Mouse (Mus musculus): ENCODE data around the gene Atp6v1g2. TPM values are rescaled to one million over a fixed set of nuclear protein-coding genes. Genes with fewer than 3 reads are reported as not detected.
A peak's percentile ranks its signal among the peaks of the same experiment; 100 is the strongest.
"Not testable (repeated sequence)": the region's sequence is repeated elsewhere in the genome, so short reads cannot be mapped to it uniquely, and the experiment has no call there.

Atp6v1g2 gene
- total RNA-seq, 2 experiments from 2014 or later = 8.0 to 9.3 TPM

DNA sequence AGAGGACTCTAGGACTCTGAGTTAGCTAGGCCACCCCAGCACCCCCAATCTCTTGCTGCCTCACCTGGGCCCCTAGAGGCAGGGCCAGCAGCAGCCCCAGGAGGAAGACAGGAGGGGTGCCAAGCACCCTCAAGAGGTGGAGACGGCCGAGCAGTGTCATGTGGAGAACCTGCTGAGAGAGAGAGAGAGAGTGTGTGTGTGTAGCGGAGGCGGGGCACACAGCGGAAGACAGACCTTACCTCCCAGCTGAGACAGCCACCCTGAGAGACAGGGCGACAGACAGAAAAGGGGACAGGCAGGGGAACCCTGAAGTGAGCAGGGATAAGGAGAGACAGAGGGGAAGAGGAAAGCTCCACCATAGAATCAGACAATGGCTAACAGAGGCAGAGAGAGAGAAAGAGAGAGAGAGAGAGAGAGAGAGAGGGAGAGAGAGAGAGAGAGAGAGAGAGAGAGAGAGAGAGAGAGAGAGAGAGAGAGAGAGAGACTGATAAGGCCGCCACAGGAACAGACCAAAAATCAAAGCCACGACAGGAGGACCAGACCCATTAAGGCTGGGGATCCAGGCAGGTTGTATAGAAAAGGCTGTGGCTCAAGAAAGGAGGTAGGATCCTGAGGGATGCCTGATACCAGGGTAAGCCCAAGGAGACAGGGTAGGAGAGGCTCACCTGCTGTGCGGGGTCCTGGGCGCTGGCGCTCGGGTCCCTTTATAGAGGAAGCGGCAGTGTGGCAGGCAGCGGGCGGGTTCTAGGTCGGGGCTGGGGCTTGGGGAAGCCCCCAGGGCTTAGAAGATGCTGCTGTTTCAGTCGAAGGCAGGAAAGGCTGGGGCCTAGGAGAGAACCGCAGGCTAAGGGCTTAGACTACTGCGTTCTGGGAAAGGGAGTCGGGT lies 28.7 kb upstream of the Atp6v1g2 start, which contains the start of gene Lta:
TSS of gene Lta (minus strand) at position 858 of the 886 bp plus-strand sequence.
- DNase-seq = no peak

DNA sequence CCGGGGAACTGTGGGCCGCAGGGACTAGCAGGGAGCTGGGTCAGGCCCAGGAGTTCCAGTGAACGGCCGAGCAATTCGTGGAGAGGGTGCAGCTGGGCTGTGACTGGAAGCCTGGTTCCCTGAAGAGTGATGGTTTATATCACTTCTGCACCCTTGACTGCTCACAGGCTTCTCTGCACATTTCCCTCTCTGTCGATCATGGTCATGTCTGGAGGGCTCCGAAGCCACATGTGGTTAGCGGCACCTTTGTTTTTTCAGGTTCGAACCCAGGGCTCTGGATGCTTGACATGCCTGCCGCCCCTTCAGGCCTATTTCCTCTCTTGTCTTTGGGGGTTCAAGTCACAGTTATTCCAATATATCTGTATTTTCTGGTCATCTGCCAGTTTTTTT lies 28.1 kb upstream of the Atp6v1g2 start:
- no peak for DNase-seq

GRCm38 (mm10) chr17:35209785-35210535 lies 23.5 kb upstream of the Atp6v1g2 start:
- no peak for DNase-seq

DNA sequence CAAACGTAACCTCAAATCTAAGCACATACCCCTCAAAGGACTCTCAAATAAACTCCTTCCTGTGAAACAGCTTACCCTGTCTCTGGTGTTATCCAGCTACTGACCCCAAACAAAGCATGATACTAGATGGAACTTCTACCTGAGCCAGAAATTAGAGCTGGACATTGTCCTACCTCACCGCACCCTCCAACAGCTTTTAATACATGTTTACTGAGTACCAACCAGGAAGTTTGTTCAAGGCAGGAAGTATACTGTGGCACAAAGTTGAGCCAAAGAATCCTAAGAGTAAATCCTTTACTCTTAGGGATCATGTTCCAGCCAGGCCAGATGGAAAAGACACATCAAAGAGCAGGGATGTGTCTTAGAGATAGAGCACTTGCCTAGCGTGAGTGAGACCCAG lies 22.9 kb upstream of the Atp6v1g2 start:
- DNase-seq = no peak

DNA sequence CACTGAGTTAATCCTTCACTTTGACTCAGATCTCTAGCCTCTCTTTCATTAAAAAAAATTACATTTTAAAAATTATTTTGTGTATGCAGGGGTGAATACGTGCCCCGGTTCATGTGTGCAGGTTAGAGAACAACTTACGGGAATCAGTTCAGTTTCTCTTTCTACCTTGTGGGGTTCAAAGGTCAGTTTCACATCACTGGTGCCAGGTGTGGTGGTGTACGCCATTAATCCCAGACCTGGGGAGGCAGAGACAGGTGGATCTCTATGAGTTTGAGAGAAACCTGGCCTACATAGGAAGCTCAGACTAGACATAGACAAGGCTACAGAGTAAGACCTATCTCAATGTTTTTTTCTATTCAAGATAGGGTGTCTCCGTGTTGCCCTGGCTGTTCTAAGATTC lies 20.4 kb upstream of the Atp6v1g2 start:
- DNase-seq = no peak

- peak; percentile 56 for DNase-seq
Observed at GRCm38 (mm10) chr17:35218516-35219193, 14.8 kb upstream of the Atp6v1g2 start.

DNA sequence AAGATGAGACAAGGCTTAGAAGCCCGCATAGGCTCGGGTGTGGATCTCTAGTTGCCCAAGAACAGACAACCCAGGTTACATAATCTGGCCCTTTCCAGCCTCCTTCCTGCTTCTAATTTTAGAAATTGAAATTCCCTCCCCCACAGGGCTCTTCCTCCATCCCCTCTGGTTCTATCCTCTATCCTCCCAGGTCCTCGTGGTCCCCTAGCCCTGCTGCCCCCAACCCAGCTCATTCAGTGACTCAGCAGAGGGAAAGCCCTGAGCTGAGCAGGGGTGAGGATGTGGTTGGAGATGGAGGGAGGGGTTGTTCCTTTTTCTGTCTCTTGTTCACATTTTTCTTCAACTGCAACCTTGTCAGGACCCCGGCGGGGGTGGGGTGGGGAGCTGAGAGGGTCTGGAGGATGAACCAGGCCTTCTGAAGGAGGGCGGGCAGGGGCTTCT lies 13.8 kb upstream of the Atp6v1g2 start:
- DNase-seq = no peak

GRCm38 (mm10) chr17:35220156-35220952 lies 13.1 kb upstream of the Atp6v1g2 start, which contains the start of gene Gm16181:
Gm16181 (plus strand) TSS chr17:35220834.
- peak; percentile 68 for DNase-seq

DNA sequence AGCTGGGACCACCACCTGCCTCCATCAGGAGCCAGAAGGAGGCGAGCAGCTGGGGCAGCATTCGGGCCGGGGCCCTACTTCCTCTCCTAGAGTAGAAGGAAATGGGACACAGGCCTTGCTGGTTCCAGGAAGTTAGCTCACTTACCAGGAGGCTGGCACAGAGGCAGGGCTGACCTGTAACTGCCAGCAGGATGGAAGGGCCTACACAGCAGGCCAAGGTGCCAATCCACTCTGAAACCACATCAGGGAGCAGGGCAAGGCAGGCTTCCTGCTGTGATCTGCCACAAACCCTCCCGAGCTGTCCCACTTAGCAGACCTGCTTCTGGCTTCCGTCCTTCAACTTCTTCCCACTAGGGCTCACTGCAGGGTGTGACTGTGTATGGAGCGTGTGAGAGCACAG lies 11.2 kb upstream of the Atp6v1g2 start:
- no peak for DNase-seq

GRCm38 (mm10) chr17:35224641-35225040 lies 8.8 kb upstream of the Atp6v1g2 start:
- DNase-seq = no peak

DNA sequence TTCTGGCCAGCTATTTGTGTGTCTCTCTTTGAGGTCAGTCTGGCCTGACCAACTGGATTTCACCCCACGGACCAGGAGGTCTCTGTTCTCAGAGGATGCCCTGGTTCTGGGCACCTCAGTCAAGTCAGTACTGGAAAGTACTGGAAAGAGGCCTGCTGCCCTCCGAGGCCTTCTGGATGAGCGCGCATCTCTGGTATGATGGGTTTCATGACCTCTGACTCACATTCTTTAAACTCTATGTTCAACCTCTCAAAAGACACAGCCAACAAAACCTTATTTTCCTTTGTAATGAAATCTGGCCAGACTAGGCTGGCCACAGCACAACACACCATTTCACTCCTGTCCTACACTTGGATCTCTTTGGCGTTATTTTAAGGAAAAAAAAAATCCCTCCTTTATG lies 8.0 kb upstream of the Atp6v1g2 start:
- no peak for DNase-seq

DNA sequence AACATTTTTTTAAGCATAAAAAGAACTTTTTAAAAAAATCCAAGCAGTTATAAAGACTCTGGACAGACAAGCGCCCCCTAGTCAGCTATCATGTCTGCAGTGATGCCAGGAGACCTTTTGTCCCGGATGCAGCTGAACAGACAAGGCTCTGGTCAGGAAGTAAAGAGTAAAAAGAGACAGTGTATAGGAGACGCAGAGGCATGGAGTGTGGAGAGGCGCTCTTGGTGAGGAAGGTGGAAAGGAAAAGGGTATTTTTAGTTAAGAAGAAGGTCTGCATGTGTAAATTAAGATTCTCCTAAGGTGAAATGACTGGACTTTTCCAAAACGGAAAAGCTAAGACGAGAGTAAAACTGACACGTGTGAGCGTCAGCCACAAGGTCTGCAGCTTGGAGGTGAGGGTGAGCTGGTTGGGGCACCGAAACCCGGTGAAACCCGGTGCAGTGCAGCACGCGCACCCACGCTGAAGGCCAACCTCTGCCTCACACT lies 6.9 kb upstream of the Atp6v1g2 start:
- DNase-seq = no peak

GRCm38 (mm10) chr17:35231022-35231421 lies 2.4 kb upstream of the Atp6v1g2 start:
- DNase-seq = no peak

DNA sequence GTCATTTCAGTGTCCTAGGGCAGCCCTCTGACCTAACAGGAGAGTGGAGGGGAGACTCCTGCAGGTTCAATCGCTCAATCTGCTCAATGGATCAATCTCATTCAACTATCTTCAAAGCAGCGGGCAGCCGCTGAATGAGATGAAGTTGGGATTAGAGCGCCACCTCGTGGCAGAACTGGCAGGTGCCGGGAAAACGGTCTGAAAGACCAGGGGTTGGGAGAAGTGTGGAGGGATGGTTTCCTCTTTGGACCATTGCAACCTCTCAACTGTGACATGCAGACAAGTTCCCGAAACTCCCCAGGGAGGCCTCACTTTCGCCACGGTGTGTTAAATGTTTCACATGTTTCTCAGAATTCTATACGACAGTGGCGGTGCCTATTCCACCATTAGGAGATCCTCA lies 1.4 kb upstream of the Atp6v1g2 start:
- peak; percentile 92 for DNase-seq

DNA sequence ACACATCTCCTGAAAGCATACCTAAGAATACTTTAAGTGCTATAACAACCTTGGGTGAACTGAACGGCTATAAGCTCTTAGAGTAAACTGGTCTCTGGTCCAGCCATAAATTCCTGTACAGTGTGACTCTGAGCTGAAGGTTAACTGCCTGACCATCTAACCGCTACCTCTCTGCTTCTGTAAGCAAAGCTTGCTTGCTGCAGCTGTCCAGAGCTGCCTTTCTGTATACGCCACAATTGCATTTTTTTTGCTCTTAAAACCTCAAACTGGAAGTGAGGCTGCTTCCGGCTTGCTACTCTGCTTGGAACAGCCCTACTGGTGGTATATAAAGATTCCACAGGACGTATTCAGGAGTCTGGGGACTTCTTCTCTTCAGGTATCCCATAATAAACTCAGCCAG lies 801 bp upstream of the Atp6v1g2 start:
- DNase-seq = no peak

GRCm38 (mm10) chr17:35234090-35234489 lies 630 bp downstream of the Atp6v1g2 start:
- not testable (repeated sequence) for DNase-seq

DNA sequence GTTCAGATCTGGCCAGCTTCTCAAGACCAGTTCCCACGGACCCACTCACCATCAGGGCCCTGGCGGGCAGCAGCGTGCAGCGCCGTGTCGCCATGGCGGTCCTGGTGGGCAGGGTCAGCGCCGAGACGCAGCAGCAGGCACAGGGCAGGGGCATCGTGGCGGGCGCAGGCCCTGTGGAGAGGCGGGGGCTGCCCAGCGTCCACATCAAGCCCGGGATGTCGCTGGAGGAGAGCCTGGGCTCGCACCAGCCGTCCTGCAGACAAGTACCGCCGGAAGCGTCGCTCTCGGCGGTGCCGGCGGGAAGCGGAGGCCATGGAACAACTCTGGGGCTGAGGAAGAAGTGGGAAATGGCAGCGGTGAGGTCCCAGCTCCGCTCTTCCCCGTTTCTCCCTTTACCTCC lies 1.4 kb downstream of the Atp6v1g2 start:
- peak; percentile 53 for DNase-seq

GRCm38 (mm10) chr17:35235614-35236389 lies 2.3 kb downstream of the Atp6v1g2 start, which contains the start of gene Nfkbil1:
Nfkbil1 (minus strand) TSS chr17:35235792.
- peak; percentile 90 for DNase-seq

DNA sequence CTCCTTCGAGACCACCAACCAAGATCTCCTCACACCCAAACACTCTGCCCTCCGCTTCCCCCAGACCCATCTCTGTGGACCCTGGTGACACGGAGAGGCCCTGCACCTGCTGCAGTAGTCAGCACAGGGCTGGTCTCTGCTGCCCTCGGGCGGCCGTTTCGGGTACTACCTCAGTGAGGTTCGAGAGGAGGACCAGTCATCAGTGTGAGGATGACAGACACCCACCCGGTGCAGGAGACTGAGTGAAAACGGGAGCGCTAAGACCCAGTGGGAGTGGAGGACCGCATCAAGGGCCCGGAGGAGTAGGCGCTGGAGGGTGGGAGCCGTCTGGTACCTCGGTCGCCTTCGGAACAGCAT lies 2.9 kb downstream of the Atp6v1g2 start:
- peak; percentile 99 for DNase-seq

DNA sequence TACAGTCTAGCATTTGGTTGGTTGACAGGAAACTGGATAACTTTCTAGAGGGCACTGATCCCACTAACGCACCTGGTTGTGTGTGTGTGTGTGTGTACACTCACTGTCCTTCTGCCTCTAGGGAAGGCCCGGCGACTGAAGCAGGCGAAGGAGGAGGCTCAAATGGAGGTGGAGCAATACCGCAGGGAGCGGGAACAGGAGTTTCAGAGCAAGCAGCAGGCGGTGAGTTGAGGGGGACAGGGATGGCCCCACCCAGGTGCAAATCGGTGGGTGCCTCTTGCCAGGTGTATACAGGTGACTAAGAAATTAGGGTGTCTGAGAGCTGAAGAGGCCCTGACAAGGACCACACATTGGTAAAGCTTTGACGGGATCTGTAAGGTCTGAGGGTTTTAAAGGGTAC lies 3.5 kb downstream of the Atp6v1g2 start:
- DNase-seq = no peak

DNA sequence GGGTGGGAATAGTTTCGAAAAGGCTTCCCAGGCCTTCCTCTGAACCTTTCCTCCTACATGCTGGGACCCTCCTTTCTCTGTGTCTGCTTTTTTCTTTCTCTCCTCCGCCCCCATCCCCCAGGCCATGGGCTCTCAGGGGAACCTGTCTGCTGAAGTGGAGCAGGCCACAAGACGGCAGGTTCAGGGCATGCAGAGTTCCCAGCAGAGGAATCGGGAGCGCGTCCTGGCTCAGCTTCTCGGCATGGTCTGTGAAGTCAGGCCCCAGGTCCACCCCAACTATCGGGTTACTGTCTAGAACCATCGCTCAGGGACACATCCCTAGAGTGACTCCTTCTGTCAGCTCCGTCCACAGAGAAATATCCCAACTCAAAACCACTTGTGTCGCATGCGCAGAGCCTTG lies 4.0 kb downstream of the Atp6v1g2 start:
- DNase-seq = no peak

Measured in heart, postnatal 4 days (tissue).